Mouse (Mus musculus) gastrocnemius, adult 8-10 months (tissue): ENCODE measurements at regions not wholly inside any gene's neighbourhood (a gene's known extent, or its start where the extent isn't known, plus 50 kb on each side); places are given as distances from the start of the nearest gene placed in this dataset.

Source experiments
- DNase-seq, 2 experiments: peaks; one replicate each; pipeline ENCODE4 v3.0.0; 2022; ENCODE audit warnings: low spot score in 2 of 2

- DNase-seq = no peak
Observed at GRCm38 (mm10) chr16:86371652-86372051, 470.0 kb upstream of the Adamts5 start.

GRCm38 (mm10) chr16:86368449-86368848 is 466.8 kb upstream of the Adamts5 start:
- no peak for DNase-seq

GRCm38 (mm10) chr16:86366197-86366596 is 464.6 kb upstream of the Adamts5 start:
- DNase-seq = no peak

- no peak for DNase-seq
Observed at GRCm38 (mm10) chr16:86361099-86361498, 459.5 kb upstream of the Adamts5 start.

- no peak for DNase-seq
Observed at GRCm38 (mm10) chr16:86355036-86355435, 453.4 kb upstream of the Adamts5 start.

GRCm38 (mm10) chr16:86347753-86348152 is 446.1 kb upstream of the Adamts5 start:
- DNase-seq = no peak

GRCm38 (mm10) chr16:86346916-86347315 is 445.3 kb upstream of the Adamts5 start:
- DNase-seq = no peak

GRCm38 (mm10) chr16:86340311-86340710 is 438.7 kb upstream of the Adamts5 start:
- DNase-seq = no peak

- no peak for DNase-seq
Observed at GRCm38 (mm10) chr16:86325406-86325805, 423.8 kb upstream of the Adamts5 start.

- DNase-seq = no peak
Observed at GRCm38 (mm10) chr16:86318898-86319297, 417.3 kb upstream of the Adamts5 start.

- DNase-seq = no peak
Observed at GRCm38 (mm10) chr16:86309696-86310095, 408.1 kb upstream of the Adamts5 start.

GRCm38 (mm10) chr16:86303869-86304268 is 402.2 kb upstream of the Adamts5 start:
- no peak for DNase-seq

GRCm38 (mm10) chr16:86302451-86303145 is 401.0 kb upstream of the Adamts5 start:
- DNase-seq = no peak

- DNase-seq = no peak
Observed at GRCm38 (mm10) chr16:86294436-86294835, 392.8 kb upstream of the Adamts5 start.

GRCm38 (mm10) chr16:86281326-86281725 is 379.7 kb upstream of the Adamts5 start:
- DNase-seq = no peak

GRCm38 (mm10) chr16:86277031-86277430 is 375.4 kb upstream of the Adamts5 start:
- no peak for DNase-seq

- no peak for DNase-seq
Observed at GRCm38 (mm10) chr16:86261612-86262011, 360.0 kb upstream of the Adamts5 start.

GRCm38 (mm10) chr16:86252630-86253029 is 351.0 kb upstream of the Adamts5 start:
- DNase-seq = no peak

- DNase-seq = no peak
Observed at GRCm38 (mm10) chr16:86250021-86250420, 348.4 kb upstream of the Adamts5 start.

GRCm38 (mm10) chr16:86244191-86244590 is 342.6 kb upstream of the Adamts5 start:
- DNase-seq = no peak

- DNase-seq = no peak
Observed at GRCm38 (mm10) chr16:86242766-86243510, 341.3 kb upstream of the Adamts5 start.

GRCm38 (mm10) chr16:86222997-86223396 is 321.4 kb upstream of the Adamts5 start:
- DNase-seq = peak; percentile 18 to 31

GRCm38 (mm10) chr16:86210547-86210946 is 308.9 kb upstream of the Adamts5 start:
- no peak for DNase-seq
